Comparison of ENCODE assay signal across 16 mouse cellular contexts in the genomic region with DNA sequence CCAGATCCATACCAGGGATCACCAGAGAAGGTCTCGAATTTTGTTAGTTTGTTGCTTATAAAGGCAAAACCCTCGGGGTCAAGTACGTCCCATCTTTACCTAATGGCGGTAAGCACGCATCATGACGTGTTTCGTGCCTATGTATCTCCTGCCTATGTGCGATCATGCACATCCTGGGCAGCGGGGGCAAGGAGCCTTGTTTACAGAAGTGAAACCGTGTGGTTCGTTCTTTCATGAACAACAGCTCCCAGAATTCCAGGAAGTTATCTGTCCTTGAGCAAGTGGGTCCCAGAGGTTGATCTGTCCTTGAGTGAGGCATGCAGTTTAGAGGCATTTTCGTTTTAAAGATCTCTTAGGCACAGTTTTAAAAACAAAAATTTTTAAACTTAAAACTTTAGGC. TPM values are rescaled to one million over a fixed set of nuclear protein-coding genes. Genes with fewer than 3 reads are reported as not detected.
DNase-seq lines count a peak whose midpoint lies in the region; ATAC-seq and TF ChIP-seq lines count a peak whose summit lies in the region.
"Had no signal": no experiment of that assay in that cellular context is flagged by ENCODE, and none has a peak within 500 bp of the region (broad histone marks: within the 10 kb centered on the region; RNA-seq: fewer than 3 reads in every experiment).

No protein-coding gene starts in this region.

- no peak for TF ChIP-seq CTCF in lung, embryonic 14.5 days (IDR thresholded peaks at IDR 0.05; ENCODE audit: low read depth)
- TF ChIP-seq CTCF in lung, adult 2 months (IDR thresholded peaks at IDR 0.05; ENCODE audit: insufficient read depth, low read length) = no peak

- no peaks in the 10 kb centered on the region for H3K36me3 ChIP-seq in lung, embryonic 14.5 days (ENCODE audit: insufficient read depth)
- no peaks in the 10 kb centered on the region for H3K36me3 ChIP-seq in splenic B cell, adult 2 months (ENCODE audit: control insufficient read depth, insufficient read depth, low read length, poor library complexity, severe bottlenecking)
- H3K36me3 ChIP-seq: embryonic facial prominence, embryonic 15.5 days; hindbrain, embryonic 12.5 days; limb, embryonic 10.5 days; lung, embryonic 15.5 days had no signal

- H3K4me3 ChIP-seq in lung, embryonic 14.5 days (ENCODE audit: low read depth, low read length) = no peak overlapping the region
- H3K4me3 ChIP-seq in lung, adult 2 months (replicated peaks; ENCODE audit: extremely low read depth, low read depth, low read length) = no peak overlapping the region
- H3K4me3 ChIP-seq: embryonic facial prominence, embryonic 15.5 days; hindbrain, embryonic 12.5 days; limb, embryonic 10.5 days; lung, embryonic 15.5 days had no signal

- H3K4me1 ChIP-seq in lung, embryonic 14.5 days (ENCODE audit: insufficient read depth) = no peaks in the 10 kb centered on the region
- peaks cover 3% of the 10 kb centered on the region; the same call in 1 of the 2 replicates for H3K4me1 ChIP-seq in lung, adult 2 months (ENCODE audit: control insufficient read depth, insufficient read depth, low read length)
- H3K4me1 ChIP-seq: embryonic facial prominence, embryonic 15.5 days; hindbrain, embryonic 12.5 days; limb, embryonic 10.5 days; lung, embryonic 15.5 days had no signal

- H3K9me3 ChIP-seq in lung, embryonic 14.5 days (ENCODE audit: low read depth, low read length) = 0 out of 2 replicates have a peak, but pooled peaks cover 2% of the 10 kb centered on the region

- no peak for TF ChIP-seq POLR2A in lung, adult 2 months (IDR thresholded peaks at IDR 0.05; ENCODE audit: borderline replicate concordance, extremely low read depth, low read depth, low read length)

- H3K4me2 ChIP-seq in lung, embryonic 14.5 days = no peak overlapping the region
- H3K4me2 ChIP-seq: embryonic facial prominence, embryonic 15.5 days; hindbrain, embryonic 12.5 days; lung, embryonic 15.5 days had no signal

- H3K27me3 ChIP-seq in lung, embryonic 14.5 days (ENCODE audit: insufficient read depth, low read length) = no peaks in the 10 kb centered on the region
- no peaks in the 10 kb centered on the region for H3K27me3 ChIP-seq in splenic B cell, adult 2 months (ENCODE audit: control insufficient read depth, insufficient read depth, low read length, poor library complexity, severe bottlenecking)
- H3K27me3 ChIP-seq: embryonic facial prominence, embryonic 15.5 days; hindbrain, embryonic 12.5 days; lung, embryonic 15.5 days had no signal

- no peak for ATAC-seq in lung, embryonic 14.5 days (ENCODE audit: insufficient read depth)

- no peak overlapping the region for H3K27ac ChIP-seq in lung, embryonic 14.5 days (ENCODE audit: low read depth)
- H3K27ac ChIP-seq: embryonic facial prominence, embryonic 15.5 days; hindbrain, embryonic 12.5 days; limb, embryonic 10.5 days; lung, embryonic 15.5 days; stomach, postnatal 0 days had no signal

- DNase-seq in adrenal gland, adult (ENCODE audit: inconsistent age in 2 of 2, low spot score in 1 of 2) = peak; percentile 34 to 77
- no peak for DNase-seq in adrenal gland, postnatal 4 days (ENCODE audit: low spot score in 2 of 2)
- peak; percentile 17 for DNase-seq in lung, embryonic 14.5 days
- no peak for DNase-seq in lung, adult 2 months
- DNase-seq in lung, postnatal 36 days = peak; percentile 72
- DNase-seq in splenic B cell, adult 2 months (ENCODE audit: low read depth, low spot score) = peak; percentile 89
- no peak for DNase-seq in frontal cortex, adult 2 months (ENCODE audit: extremely low spot score in 1 of 2, low spot score in 1 of 2)
- no peak for DNase-seq in urinary bladder, adult 2 months (ENCODE audit: low spot score)
- DNase-seq: cerebellum, adult 9-10 months had no signal

- H3K9ac ChIP-seq in lung, embryonic 14.5 days = no peak overlapping the region
- H3K9ac ChIP-seq: embryonic facial prominence, embryonic 15.5 days; hindbrain, embryonic 12.5 days; lung, embryonic 15.5 days had no signal

- 81% methylated on average over 12 of the region's 12 CpGs for WGBS in lung, embryonic 14.5 days
- 67% methylated on average over 12 of the region's 12 CpGs for WGBS in lung, adult 2 months

RNA-seq across cellular contexts. Expression of a gene that starts 11.9 kb away (rescaled TPM):
- 1 to 10 TPM in 1 of 2 experiments, under 1 TPM in 1; 0.64 to 1.0 TPM for total RNA-seq in adrenal gland, postnatal 4 days (2021)
- polyA plus RNA-seq in lung, embryonic 14.5 days (2014; fragmentation: Nextera tagmentation; extraction: Ambion mirVana) = not detected in 2 replicates
- 8.0 and 8.7 TPM in 2 replicates for polyA plus RNA-seq in lung, adult 2 months (2012; rRNA removed)
- not detected in 2 replicates for polyA plus RNA-seq in frontal cortex, adult 2 months (2012; rRNA removed)
- 0.50 and 0.78 TPM in 2 replicates for polyA plus RNA-seq in urinary bladder, adult 2 months (2012; rRNA removed)
- total RNA-seq: layer of hippocampus, adult 18-20 months had no signal
- polyA plus RNA-seq: embryonic facial prominence, embryonic 15.5 days; hindbrain, embryonic 12.5 days; limb, embryonic 10.5 days had no signal

RNA-seq across cellular contexts. Expression of a gene that starts 26.5 kb away (rescaled TPM):
- total RNA-seq in adrenal gland, postnatal 4 days (2021) = not detected
- polyA plus RNA-seq in lung, embryonic 14.5 days (2014; fragmentation: Nextera tagmentation; extraction: Ambion mirVana) = not detected in 2 replicates
- 0.71 and 1.2 TPM in 2 replicates for polyA plus RNA-seq in lung, adult 2 months (2012; rRNA removed)
- 0.58 and 0.97 TPM in 2 replicates for polyA plus RNA-seq in frontal cortex, adult 2 months (2012; rRNA removed)
- 0.07 and 0.23 TPM in 2 replicates for polyA plus RNA-seq in urinary bladder, adult 2 months (2012; rRNA removed)
- total RNA-seq: MEL had no signal
- polyA plus RNA-seq: hindbrain, embryonic 12.5 days; limb, embryonic 10.5 days; lung, embryonic 15.5 days had no signal

RNA-seq across cellular contexts. Expression of a gene that starts 37.1 kb away (rescaled TPM):
- 10 to 100 TPM in 1 of 2 experiments, 1 to 10 TPM in 1; 7.0 to 11.3 TPM for total RNA-seq in adrenal gland, postnatal 4 days (2021)
- 2.3 and 2.4 TPM in 2 replicates for polyA plus RNA-seq in lung, embryonic 14.5 days (2014; fragmentation: Nextera tagmentation; extraction: Ambion mirVana)
- polyA plus RNA-seq in lung, adult 2 months (2012; rRNA removed) = 16.3 and 16.4 TPM in 2 replicates
- 7.0 and 8.1 TPM in 2 replicates for polyA plus RNA-seq in frontal cortex, adult 2 months (2012; rRNA removed)
- 28.5 and 36.1 TPM in 2 replicates for polyA plus RNA-seq in urinary bladder, adult 2 months (2012; rRNA removed)

RNA-seq across cellular contexts. Expression of a gene that starts 53.9 kb away (rescaled TPM):
- 10 to 100 TPM; 24.1 to 26.4 TPM for total RNA-seq in adrenal gland, postnatal 4 days (2021)
- 36.7 and 39.9 TPM in 2 replicates for polyA plus RNA-seq in lung, embryonic 14.5 days (2014; fragmentation: Nextera tagmentation; extraction: Ambion mirVana)
- 17.3 and 18.8 TPM in 2 replicates for polyA plus RNA-seq in lung, adult 2 months (2012; rRNA removed)
- polyA plus RNA-seq in frontal cortex, adult 2 months (2012; rRNA removed) = 30.1 and 33.8 TPM in 2 replicates
- 25.4 and 29.1 TPM in 2 replicates for polyA plus RNA-seq in urinary bladder, adult 2 months (2012; rRNA removed)

RNA-seq across cellular contexts. Expression of a gene that starts 54.4 kb away (rescaled TPM):
- 1 to 10 TPM; 1.1 to 1.7 TPM for total RNA-seq in adrenal gland, postnatal 4 days (2021)
- polyA plus RNA-seq in lung, embryonic 14.5 days (2014; fragmentation: Nextera tagmentation; extraction: Ambion mirVana) = 0.66 TPM in 1 of 2 replicates, not detected in the other
- polyA plus RNA-seq in lung, adult 2 months (2012; rRNA removed) = 0.45 and 1.2 TPM in 2 replicates
- 0.50 and 1.0 TPM in 2 replicates for polyA plus RNA-seq in frontal cortex, adult 2 months (2012; rRNA removed)
- 0.81 and 1.0 TPM in 2 replicates for polyA plus RNA-seq in urinary bladder, adult 2 months (2012; rRNA removed)
- polyA plus RNA-seq: hindbrain, embryonic 12.5 days had no signal

Comparison
In these comparisons a context has a peak if more than half of its experiments do, and no peak if none do; other contexts are left out.
1. DNase-seq: peak in adrenal gland, adult (2 of 2), lung, embryonic 14.5 days (single experiment), lung, postnatal 36 days (single experiment) and splenic B cell, adult 2 months (single experiment); none in adrenal gland, postnatal 4 days (0 of 2), lung, adult 2 months (single experiment), frontal cortex, adult 2 months (0 of 2) and urinary bladder, adult 2 months (single experiment).